Mouse (Mus musculus) inflammation-experienced regulatory T-cells (primary cell): Measurements from ENCODE around the gene Rwdd2b. TPM values are rescaled to one million over a fixed set of nuclear protein-coding genes. Genes with fewer than 3 reads are reported as not detected.

Experiments used
- polyA plus RNA-seq, 2 experiments: library from polyadenylated mRNA; unstranded; fragments of 100-300 nt; shearing (Covaris generic); gene quantifications; one replicate each; pipeline ENCODE4 v1.2.1; 2017

Gene Rwdd2b
- polyA plus RNA-seq = 10 to 100 TPM in 1 of 2 experiments, 1 to 10 TPM in 1; 7.7 to 13.3 TPM

DNA sequence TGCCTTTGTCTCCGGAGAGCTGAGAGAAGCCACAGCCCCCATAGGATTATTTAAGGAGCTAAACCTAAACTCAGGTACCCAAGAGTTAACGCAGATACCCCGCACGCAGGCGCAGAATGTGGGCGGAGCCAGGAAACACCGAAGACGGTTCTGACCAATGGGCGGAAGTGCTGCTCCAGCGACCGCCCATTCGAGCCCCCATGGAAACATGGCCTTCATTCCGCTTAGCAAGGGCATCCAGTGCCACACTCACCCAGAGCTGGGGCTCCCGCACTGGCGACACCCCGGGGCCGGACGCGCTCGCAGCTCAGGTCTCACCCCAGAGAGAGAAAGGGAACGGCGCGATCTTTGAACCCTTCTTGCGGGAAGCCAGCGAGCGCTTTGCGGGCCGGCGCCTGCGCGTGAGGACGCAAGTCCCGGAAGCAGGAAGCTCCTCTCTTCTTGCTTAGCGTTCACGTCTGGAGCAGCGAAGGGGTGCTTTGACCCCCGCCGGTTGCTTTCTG lies at the start of gene Rwdd2b:
Gene Rwdd2b (minus strand): TSS at position 390 of the 503 bp plus-strand sequence.

DNA sequence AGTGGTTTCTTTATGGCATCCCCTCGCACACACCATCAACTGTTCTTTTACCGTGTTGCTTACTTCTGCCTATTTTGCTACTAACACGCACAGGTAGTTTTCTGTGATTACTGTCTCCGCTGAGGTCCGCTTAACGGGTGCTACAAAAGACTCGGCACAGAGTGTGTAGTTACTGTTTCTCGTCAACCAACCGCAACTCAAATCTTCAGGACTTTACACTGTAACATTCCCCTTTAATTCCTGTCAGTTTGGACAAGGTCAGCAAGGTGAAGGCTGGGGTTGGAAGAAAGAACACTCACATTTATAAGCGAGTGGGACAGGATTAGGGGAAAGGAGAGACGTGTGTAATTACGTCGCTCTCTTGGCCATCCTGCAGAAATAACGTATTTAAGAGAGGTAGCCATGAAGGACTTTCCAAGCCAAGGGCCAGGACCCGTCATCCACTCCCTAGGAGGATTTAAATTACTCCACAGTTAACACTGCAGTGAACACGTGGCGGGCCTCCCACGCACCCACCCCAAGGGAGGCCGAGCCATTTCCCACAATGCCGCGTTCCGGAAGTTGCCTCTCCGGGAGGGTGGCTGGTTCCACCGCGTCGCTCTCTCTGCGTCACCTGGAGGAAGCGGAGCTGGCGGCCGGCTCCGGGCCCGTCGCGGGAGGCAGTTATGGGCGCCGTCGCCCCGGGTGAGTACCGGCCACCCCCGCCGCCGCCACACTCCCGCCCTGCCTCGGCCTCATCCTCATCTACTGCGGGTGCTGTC lies 14.2 kb upstream of the Rwdd2b start, which contains the start of gene Usp16:
Gene Usp16 (plus strand): TSS at position 285 of the 761 bp plus-strand sequence.

DNA sequence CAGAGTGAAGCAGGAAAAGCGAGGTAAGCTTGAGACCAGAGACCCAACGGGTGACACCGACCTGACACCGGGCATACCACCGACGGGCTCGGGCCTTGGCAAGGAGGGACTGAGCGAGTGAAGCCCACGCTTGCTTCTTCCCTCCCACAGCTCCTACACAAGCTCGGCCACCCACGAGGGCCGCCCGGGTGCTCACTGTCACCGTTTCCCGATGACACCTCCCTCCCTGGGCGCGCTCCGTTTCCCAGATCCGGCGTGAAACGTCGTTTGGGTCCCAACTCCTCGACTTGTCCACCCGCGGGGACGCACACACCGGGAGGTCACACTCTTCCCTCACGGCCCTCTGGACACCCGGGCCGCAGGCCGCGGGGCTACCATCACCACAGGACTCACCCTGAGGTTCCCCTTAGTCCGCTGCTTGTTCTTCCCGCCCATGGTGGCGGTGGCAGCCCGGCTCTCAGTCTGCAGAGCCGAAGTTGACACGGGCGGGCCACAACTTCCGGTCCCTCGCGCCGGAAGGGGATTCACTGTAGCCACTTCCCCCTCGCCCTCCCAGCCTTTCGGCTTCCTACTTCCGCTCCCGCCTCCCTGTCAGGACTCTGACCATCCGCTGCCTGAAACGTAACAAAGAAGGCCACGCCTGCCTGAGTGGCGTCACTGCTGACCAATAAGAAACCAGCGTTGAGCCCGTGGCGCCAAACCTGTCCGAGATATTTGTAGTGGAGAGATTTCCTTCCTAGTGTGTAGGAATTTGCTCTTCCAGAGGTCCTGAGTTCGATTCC lies 8.1 kb downstream of the Rwdd2b start, which contains the start of gene Ltn1:
Gene Ltn1 (minus strand): TSS at position 580 of the 782 bp plus-strand sequence.

Other genes with a start within 250 kb of the Rwdd2b start
- 10 to 100 TPM; 11.8 to 21.3 TPM for gene N6amt1, start 86.4 kb downstream of the Rwdd2b start, polyA plus RNA-seq
- 10 to 100 TPM; 43.7 to 47.6 TPM for gene Ltn1, start 8.0 kb downstream of the Rwdd2b start, polyA plus RNA-seq
- 10 to 100 TPM; 62.1 to 89.4 TPM for gene Usp16, start 14.1 kb upstream of the Rwdd2b start, polyA plus RNA-seq
- 100 to 1,000 TPM; 343 to 404 TPM for gene Cct8, start 55.3 kb upstream of the Rwdd2b start, polyA plus RNA-seq
- gene Map3k7cl, start 112.8 kb upstream of the Rwdd2b start, polyA plus RNA-seq = under 1 TPM in 1 of 2 experiments, not detected in 1; 0.17 TPM